Mouse (Mus musculus) brain, embryonic 14.5 days (tissue): ENCODE results near the gene Wars2.

Experiments
- CTCF ChIP-seq: fragments of 200-500 bp; IDR thresholded peaks from 2 replicates; pipeline ENCODE4 v1.5.1; 2012; ENCODE audit warnings: inconsistent platforms, mild to moderate bottlenecking, moderate library complexity, borderline replicate concordance; ENCODE audit not compliant: insufficient read depth, insufficient read length; ENCODE audit errors: extremely low read depth
- POLR2A ChIP-seq: fragments of 200-500 bp; IDR thresholded peaks from 2 replicates; pipeline ENCODE4 v1.6.1; 2012; ENCODE audit warnings: mild to moderate bottlenecking, inconsistent platforms, borderline replicate concordance; ENCODE audit not compliant: poor library complexity, insufficient read depth, insufficient read length, severe bottlenecking; ENCODE audit errors: extremely low read depth

DNA sequence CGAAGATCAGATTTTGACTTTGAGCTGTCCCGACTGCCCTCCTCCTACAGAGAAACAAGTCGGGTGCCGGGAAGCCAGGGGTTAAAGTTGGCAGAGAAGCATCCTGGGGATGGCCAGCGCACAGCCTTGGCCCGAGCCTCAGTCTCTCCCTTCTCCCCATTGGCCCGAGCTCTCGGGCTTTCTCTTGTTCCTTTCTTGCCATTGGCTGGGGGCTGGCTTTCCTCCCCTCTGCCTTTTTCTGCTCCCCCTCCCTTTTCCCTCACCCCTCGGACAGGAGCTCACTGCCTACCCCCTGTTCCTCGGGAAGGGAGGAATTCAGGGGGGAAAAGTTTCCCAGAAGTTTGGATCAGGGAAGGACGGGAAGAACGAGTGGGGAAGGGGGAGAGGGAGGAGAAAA is 112.2 kb downstream of the Wars2 start:
- TF ChIP-seq CTCF, result no peak
- TF ChIP-seq POLR2A, result no peak
